Mouse (Mus musculus) liver, postnatal 0 days (tissue): ENCODE results near the gene Cfap97d2.

ENCODE experiments used
- CTCF ChIP-seq: sonication (generic); IDR thresholded peaks from 2 replicates; pipeline ENCODE4 v1.5.1; 2016; ENCODE audit warnings: antibody characterized with exemption, low read depth
- EP300 ChIP-seq: IDR thresholded peaks from 2 replicates; pipeline ENCODE4 v1.6.1; 2016; ENCODE audit warnings: antibody characterized with exemption, low read depth, mild to moderate bottlenecking

GRCm38 (mm10) chr8:13665538-13665937 lies 40.2 kb upstream of the Cfap97d2 start:
- TF ChIP-seq CTCF: no peak
- no peak for TF ChIP-seq EP300
